Mouse (Mus musculus) cortical plate, adult 2 months (tissue): Measurements from ENCODE around the gene Lbhd1. TPM values are rescaled to one million over a fixed set of nuclear protein-coding genes. Genes with fewer than 3 reads are reported as not detected.

Source experiments
- H3K27ac ChIP-seq: fragments of 200-500 bp; 2 replicates; pipeline ENCODE4 v1.5.1; 2012; ENCODE audit warnings: low read length, control low read depth, inconsistent platforms; ENCODE audit not compliant: insufficient read depth
- H3K4me1 ChIP-seq: fragments of 200-500 bp; 2 replicates; pipeline ENCODE4 v1.6.1; 2011; ENCODE audit warnings: low read length; ENCODE audit not compliant: control insufficient read depth, insufficient read depth
- H3K4me3 ChIP-seq: fragments of 200-500 bp; 2 replicates; pipeline ENCODE4 v1.5.1; 2011; ENCODE audit warnings: mild to moderate bottlenecking, low read length, control low read depth; ENCODE audit not compliant: insufficient read depth
- CTCF ChIP-seq: fragments of 200-500 bp; IDR thresholded peaks from 2 replicates; pipeline ENCODE4 v1.5.1; 2011; ENCODE audit warnings: mild to moderate bottlenecking, control low read depth, low read length; ENCODE audit not compliant: insufficient read depth; ENCODE audit errors: extremely low read depth
- POLR2A ChIP-seq: fragments of 200-500 bp; IDR thresholded peaks from 2 replicates; pipeline ENCODE4 v1.6.1; 2011; ENCODE audit warnings: mild to moderate bottlenecking, low read length, control low read depth; ENCODE audit not compliant: insufficient read depth; ENCODE audit errors: extremely low read depth
- polyA plus RNA-seq: library from polyadenylated mRNA; depleted of rRNA; stranded (reverse); fragments of >200 nt; gene quantifications from 2 replicates; pipeline ENCODE4 v1.2.3, GENCODE M21; 2012

Gene Lbhd1
- polyA plus RNA-seq, 1 experiment, result 3.4 TPM

DNA sequence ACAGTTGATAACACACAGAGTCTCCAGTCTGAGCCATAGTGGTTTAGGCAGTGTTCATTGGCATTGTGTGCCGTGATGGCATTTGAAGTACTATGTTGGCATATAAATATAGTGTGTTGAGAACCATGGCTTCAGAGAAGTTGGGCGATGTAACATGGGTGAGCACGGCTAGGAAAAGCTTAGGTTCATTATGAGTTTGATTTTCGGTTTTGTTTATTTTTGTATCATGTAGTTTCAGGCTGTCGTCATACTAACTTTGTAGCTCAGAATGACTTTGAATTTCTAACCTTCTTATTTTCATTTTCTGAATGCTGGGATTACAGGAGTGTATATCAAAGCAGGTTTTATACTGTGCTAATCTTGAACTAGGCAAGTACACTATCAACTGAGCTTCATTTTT lies 19.9 kb downstream of the Lbhd1 start:
- TF ChIP-seq POLR2A, result no peak
- TF ChIP-seq CTCF, result no peak
- Histone ChIP-seq H3K27ac (no peak overlapping the region), H3K4me1 (no peaks in the 10 kb centered on the region; the same call in 1 of the 2 replicates), H3K4me3 (no peak overlapping the region)

DNA sequence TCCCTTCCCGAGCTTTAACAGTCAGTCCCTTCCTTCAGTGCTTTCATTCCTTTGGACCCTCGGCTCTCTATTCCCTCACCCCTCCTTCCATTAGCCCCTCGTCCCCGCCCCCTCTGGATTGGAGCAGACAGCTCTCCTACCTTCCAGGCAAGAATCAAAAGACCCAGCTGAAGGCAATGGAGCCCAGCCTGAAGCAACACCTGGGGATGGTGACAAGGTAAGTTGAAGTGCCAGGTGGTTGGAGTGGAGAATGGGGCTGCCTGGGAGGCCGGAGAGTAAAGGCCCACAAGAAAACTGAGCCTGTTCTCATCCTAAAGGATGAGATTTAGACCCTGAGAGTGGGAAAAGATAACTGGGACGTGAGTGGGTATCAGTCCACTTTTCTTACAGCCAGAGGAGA lies 25.0 kb downstream of the Lbhd1 start:
- peaks cover 3% of the 10 kb centered on the region for H3K4me1 ChIP-seq
- TF ChIP-seq POLR2A (no peak), CTCF (no peak)
- no peak overlapping the region for H3K27ac ChIP-seq
- H3K4me3 ChIP-seq, result no peak overlapping the region

DNA sequence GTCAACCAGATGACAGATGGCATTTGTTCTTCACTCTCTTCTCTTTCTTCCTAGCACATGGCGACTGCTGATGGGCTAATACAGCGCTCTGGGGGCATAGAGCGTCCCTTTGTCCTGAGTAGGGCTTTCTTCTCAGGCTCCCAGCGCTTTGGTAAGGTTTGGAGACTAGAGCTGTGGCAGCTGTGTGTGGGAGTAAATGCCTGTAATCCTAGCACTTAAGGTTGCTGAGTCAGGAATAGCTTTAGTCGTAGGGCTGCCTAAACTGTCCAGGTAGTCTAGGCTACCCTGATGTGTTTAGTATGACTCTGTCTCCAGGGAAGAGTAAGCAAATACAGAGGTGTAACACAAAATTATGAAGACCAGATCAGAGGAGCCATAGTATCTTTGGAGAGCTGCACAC lies 28.3 kb downstream of the Lbhd1 start:
- TF ChIP-seq CTCF (no peak), POLR2A (no peak)
- Histone ChIP-seq H3K27ac (no peak overlapping the region), H3K4me1 (peaks cover 3% of the 10 kb centered on the region), H3K4me3 (no peak overlapping the region)

DNA sequence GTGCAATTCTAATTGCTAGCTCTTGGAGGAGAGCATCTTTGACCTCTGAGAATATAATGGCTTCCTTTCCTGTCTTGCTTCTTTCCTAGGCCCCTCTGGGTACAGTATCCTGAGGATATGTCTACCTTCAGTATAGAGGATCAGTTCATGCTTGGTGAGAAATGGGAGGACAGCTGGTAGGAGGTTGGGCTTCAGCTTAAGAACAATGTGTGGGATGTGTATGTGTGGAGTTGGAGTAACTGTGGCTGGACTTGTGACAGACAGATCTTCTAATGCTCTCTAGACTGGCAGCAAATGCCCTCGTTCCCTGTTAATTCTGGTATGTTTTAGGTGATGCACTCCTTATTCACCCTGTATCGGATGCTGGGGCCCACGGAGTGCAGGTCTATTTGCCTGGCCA lies 30.7 kb downstream of the Lbhd1 start:
- Histone ChIP-seq H3K4me3 (no peak overlapping the region), H3K27ac (0 out of 2 replicates have a peak overlapping the region, but pooled peaks have one; percentile 35), H3K4me1 (peaks cover 3% of the 10 kb centered on the region)
- TF ChIP-seq POLR2A (no peak), CTCF (no peak)

DNA sequence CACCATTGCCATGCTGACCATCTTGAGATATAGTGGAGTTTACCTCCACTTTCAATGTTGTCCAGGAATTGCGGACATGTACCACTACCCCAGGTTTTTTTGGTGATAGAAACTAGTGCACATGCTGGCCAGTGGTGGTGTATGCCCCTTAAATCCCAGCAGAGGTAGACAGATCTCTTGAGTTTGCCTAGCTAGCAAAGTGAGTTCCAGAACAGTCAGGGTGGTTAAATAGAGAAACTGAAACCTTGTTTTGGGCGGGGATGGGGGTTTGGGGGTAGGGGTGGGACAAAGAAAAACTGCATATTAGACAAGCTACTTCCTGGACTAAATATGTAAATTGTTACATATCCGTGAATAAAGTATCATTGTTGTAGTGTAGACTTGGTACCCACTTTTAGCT lies 35.5 kb downstream of the Lbhd1 start:
- TF ChIP-seq CTCF, result no peak
- no peak for TF ChIP-seq POLR2A
- Histone ChIP-seq H3K4me3 (no peak overlapping the region), H3K27ac (no peak overlapping the region), H3K4me1 (peaks cover 3% of the 10 kb centered on the region; the same call in 1 of the 2 replicates)

DNA sequence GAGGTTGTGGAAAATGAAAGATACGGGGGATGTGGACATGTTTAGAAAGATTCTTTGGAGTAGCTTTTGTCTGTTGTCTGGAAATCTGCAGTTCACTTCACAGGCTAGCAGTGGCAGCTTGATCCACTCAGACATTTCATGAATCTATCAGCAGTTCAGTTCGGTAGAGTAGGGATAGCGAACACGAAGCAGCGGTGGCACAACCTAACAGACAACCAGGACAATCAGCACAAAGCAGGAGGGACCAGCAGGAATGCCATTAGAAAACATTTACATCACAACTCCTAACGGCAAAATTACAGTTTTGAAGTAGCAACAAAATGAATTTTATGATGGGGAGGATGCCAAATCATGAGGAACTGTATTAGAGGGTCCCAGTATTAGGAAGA lies 36.1 kb downstream of the Lbhd1 start:
- peaks cover 3% of the 10 kb centered on the region; the same call in 1 of the 2 replicates for H3K4me1 ChIP-seq
- peak overlapping the region; percentile 67 for H3K27ac ChIP-seq
- TF ChIP-seq POLR2A (no peak), CTCF (no peak)
- peak overlapping the region; percentile 73; the same call in 1 of the 2 replicates for H3K4me3 ChIP-seq

DNA sequence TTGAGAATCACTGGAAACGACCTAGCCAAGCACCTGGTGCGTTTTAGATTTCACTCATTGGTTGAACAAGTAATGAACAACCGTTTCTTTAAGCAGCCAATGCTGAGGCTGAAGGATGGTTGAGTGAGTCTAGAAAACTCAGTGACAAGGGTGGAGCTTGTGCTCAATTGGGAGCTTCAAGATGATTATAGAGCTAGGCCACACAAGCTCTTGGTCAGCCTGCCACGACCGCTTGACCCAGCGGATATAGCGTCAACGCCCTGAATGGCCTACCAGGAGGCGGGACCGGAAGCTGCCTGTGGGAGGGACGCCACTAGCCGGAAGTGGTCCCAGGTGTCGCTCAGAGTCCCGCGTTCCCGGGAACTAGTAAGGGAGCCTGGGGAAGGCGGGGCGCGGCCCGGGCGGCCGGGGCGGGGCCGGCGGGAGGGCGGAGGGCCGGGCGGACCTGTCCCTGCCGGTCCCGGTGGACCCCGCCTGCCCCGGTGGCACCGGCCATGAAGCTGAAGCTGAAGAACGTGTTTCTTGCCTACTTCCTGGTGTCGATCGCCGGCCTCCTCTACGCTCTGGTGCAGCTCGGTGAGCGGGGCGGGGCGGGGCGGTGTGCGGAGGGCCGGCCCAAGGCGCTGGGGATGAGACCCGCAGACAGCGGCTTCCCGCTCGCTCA lies 36.7 kb downstream of the Lbhd1 start, which contains the start of gene B3gat3:
Gene B3gat3 (plus strand): TSS at position 302 of the 664 bp plus-strand sequence.
- TF ChIP-seq CTCF (no peak), POLR2A (peak; percentile 93)
- Histone ChIP-seq H3K27ac (peak within 1 kb of the TSS; percentile 67), H3K4me1 (peaks cover 3% of the 10 kb centered on the region; the same call in 1 of the 2 replicates), H3K4me3 (peak within 1 kb of the TSS; percentile 73)

DNA sequence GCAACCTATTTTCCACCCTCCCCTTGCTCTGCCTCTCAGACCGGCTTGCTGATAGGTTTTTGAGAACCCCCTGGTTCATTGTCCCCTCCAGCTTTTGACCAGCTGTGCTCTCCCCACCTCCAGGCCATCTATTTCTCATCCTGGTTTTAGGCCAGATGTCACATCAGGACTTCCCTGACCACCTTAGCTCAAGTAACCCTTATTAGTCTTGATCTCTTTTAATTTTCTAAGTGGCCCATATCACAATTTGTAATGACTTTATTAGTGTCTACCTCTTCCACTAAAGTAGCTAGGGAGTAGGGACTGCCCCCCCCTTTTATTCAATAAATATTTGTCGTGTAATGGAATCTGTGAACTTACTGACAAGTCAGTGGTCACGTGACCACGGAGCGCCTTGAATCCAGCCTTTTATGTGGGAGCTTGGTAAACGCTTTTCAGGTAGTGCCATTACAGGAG lies 37.3 kb downstream of the Lbhd1 start:
- H3K4me1 ChIP-seq, result peaks cover 3% of the 10 kb centered on the region; the same call in 1 of the 2 replicates
- peak overlapping the region; percentile 73 for H3K4me3 ChIP-seq
- 0 out of 2 replicates have a peak overlapping the region, but pooled peaks have one; percentile 4 for H3K27ac ChIP-seq
- no peak for TF ChIP-seq CTCF
- no peak for TF ChIP-seq POLR2A

DNA sequence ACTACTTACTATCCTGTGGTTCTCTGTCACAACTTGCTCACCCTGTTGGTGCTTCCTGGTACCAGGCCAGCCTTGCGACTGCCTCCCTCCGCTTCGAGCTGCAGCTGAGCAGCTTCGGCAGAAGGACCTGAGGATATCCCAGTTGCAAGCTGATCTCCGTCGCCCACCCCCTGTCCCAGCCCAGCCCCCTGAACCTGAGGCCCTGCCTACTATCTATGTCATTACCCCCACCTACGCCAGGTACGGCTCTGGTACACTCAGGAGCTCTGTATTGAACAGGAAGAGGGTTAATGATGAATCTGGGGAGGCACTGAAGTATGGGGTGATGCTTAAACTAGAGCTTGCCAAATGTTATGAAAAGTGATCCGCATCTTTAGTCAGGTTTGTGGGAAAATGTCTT lies 38.2 kb downstream of the Lbhd1 start:
- no peak for TF ChIP-seq CTCF
- no peak for TF ChIP-seq POLR2A
- H3K4me3 ChIP-seq, result no peak overlapping the region; the same call in 1 of the 2 replicates

DNA sequence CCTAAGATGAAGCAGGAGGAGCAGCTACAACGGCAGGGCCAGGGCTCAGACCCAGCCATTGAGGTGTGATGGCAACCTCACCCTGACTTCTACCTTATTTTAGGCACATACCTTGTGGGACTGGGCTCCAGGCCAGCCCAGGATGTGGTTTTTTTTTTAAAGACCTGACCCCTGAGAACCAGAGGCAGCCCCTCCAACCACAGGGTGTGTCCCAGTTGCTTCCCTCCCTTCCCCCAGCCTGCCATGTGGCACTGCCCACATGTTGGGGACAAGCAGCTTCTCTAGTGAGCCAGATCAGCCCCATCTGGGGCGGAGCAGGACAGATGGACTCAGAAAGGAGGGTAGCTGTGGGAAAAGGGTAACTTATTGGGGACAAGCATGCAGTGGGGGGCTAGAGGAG lies 43.2 kb downstream of the Lbhd1 start:
- H3K4me3 ChIP-seq, result no peak overlapping the region
- no peaks in the 10 kb centered on the region for H3K4me1 ChIP-seq
- no peak overlapping the region for H3K27ac ChIP-seq
- TF ChIP-seq CTCF (no peak), POLR2A (no peak)

More for the DNA sequence above, 38.2 kb downstream of the Lbhd1 start:
- Histone ChIP-seq H3K27ac (no peak overlapping the region), H3K4me1 (peaks cover 3% of the 10 kb centered on the region; the same call in 1 of the 2 replicates)
